Mouse (Mus musculus) 416B (cell line): ENCODE measurements around the gene Frmd4b.
A peak's percentile ranks its signal among the peaks of the same experiment; 100 is the strongest.
"Not testable (repeated sequence)": the region's sequence is repeated elsewhere in the genome, so short reads cannot be mapped to it uniquely, and the experiment has no call there.

Experiments used
- DNase-seq: peaks from one replicate; pipeline ENCODE4 v3.0.0; 2011; ENCODE audit warnings: low read depth

Gene Frmd4b

GRCm38 (mm10) chr6:97472873-97473550 is 144.3 kb downstream of the Frmd4b start:
- DNase-seq: no peak

GRCm38 (mm10) chr6:97463898-97464524 is 153.3 kb downstream of the Frmd4b start:
- DNase-seq: peak; percentile 24

- no peak for DNase-seq
Measured at GRCm38 (mm10) chr6:97462421-97462820, 154.9 kb downstream of the Frmd4b start.

- DNase-seq: no peak
Measured at GRCm38 (mm10) chr6:97459112-97459511, 158.2 kb downstream of the Frmd4b start.

- no peak for DNase-seq
Measured at GRCm38 (mm10) chr6:97458358-97458757, 159.0 kb downstream of the Frmd4b start.

GRCm38 (mm10) chr6:97457954-97458353 is 159.4 kb downstream of the Frmd4b start:
- DNase-seq: peak; percentile 81

GRCm38 (mm10) chr6:97457210-97457609 is 160.1 kb downstream of the Frmd4b start:
- peak; percentile 70 for DNase-seq

- DNase-seq: no peak
Measured at GRCm38 (mm10) chr6:97452223-97452622, 165.1 kb downstream of the Frmd4b start.

- DNase-seq: no peak
Measured at GRCm38 (mm10) chr6:97449806-97450205, 167.5 kb downstream of the Frmd4b start.

GRCm38 (mm10) chr6:97447020-97447419 is 170.3 kb downstream of the Frmd4b start:
- DNase-seq: no peak

- no peak for DNase-seq
Measured at GRCm38 (mm10) chr6:97444145-97444544, 173.2 kb downstream of the Frmd4b start.

GRCm38 (mm10) chr6:97443522-97443921 is 173.8 kb downstream of the Frmd4b start:
- DNase-seq: no peak

- DNase-seq: no peak
Measured at GRCm38 (mm10) chr6:97441357-97441756, 176.0 kb downstream of the Frmd4b start.

GRCm38 (mm10) chr6:97438918-97439645 is 178.3 kb downstream of the Frmd4b start:
- DNase-seq: peak; percentile 93

- no peak for DNase-seq
Measured at GRCm38 (mm10) chr6:97434753-97435152, 182.6 kb downstream of the Frmd4b start.

GRCm38 (mm10) chr6:97431309-97432004 is 185.9 kb downstream of the Frmd4b start:
- DNase-seq: no peak

- no peak for DNase-seq
Measured at GRCm38 (mm10) chr6:97430519-97430918, 186.8 kb downstream of the Frmd4b start.

- peak; percentile 25 for DNase-seq
Measured at GRCm38 (mm10) chr6:97429688-97430343, 187.5 kb downstream of the Frmd4b start.

GRCm38 (mm10) chr6:97419771-97420446 is 197.4 kb downstream of the Frmd4b start:
- peak; percentile 83 for DNase-seq

- peak; percentile 57 for DNase-seq
Measured at GRCm38 (mm10) chr6:97416972-97417554, 200.3 kb downstream of the Frmd4b start.

GRCm38 (mm10) chr6:97415578-97415977 is 201.8 kb downstream of the Frmd4b start:
- DNase-seq: not testable (repeated sequence)
